Mouse (Mus musculus) thymus, adult 18-20 months (tissue): Measurements from ENCODE around the gene 4833420G17Rik.
A peak's percentile ranks its signal among the peaks of the same experiment; 100 is the strongest.
"Not testable (repeated sequence)": the region's sequence is repeated elsewhere in the genome, so short reads cannot be mapped to it uniquely, and the experiment has no call there.

ENCODE experiments used
- DNase-seq, 2 experiments: peaks; one replicate each; pipeline ENCODE4 v3.0.0; 2022; ENCODE audit warnings: mixed read lengths in 2 of 2

4833420G17Rik gene

GRCm38 (mm10) chr13:119462596-119463560 is at the start of gene 4833420G17Rik:
TSS of gene 4833420G17Rik (plus strand) at chr13:119462768.
- peak; percentile 71 to 82 for DNase-seq

GRCm38 (mm10) chr13:119413026-119413425 is 49.5 kb upstream of the 4833420G17Rik start:
- no peak for DNase-seq

- DNase-seq = no peak
Measured at GRCm38 (mm10) chr13:119418479-119418878, 44.1 kb upstream of the 4833420G17Rik start.

GRCm38 (mm10) chr13:119430164-119430563 is 32.4 kb upstream of the 4833420G17Rik start:
- DNase-seq = no peak

- no peak for DNase-seq
Measured at GRCm38 (mm10) chr13:119432041-119432440, 30.5 kb upstream of the 4833420G17Rik start.

- no peak for DNase-seq
Measured at GRCm38 (mm10) chr13:119434359-119434758, 28.2 kb upstream of the 4833420G17Rik start.

GRCm38 (mm10) chr13:119442244-119442643 is 20.3 kb upstream of the 4833420G17Rik start:
- no peak for DNase-seq

- no peak for DNase-seq
Measured at GRCm38 (mm10) chr13:119453563-119453962, 9.0 kb upstream of the 4833420G17Rik start.

- no peak for DNase-seq
Measured at GRCm38 (mm10) chr13:119455082-119455481, 7.5 kb upstream of the 4833420G17Rik start.

GRCm38 (mm10) chr13:119456342-119456741 is 6.2 kb upstream of the 4833420G17Rik start:
- DNase-seq = no peak

- DNase-seq = no peak
Measured at GRCm38 (mm10) chr13:119461900-119462595, 520 bp upstream of the 4833420G17Rik start.

- DNase-seq = no peak
Measured at GRCm38 (mm10) chr13:119476631-119477030, 14.1 kb downstream of the 4833420G17Rik start.

GRCm38 (mm10) chr13:119477789-119478188 is 15.2 kb downstream of the 4833420G17Rik start:
- no peak for DNase-seq

- no peak for DNase-seq
Measured at GRCm38 (mm10) chr13:119487354-119487753, 24.8 kb downstream of the 4833420G17Rik start.

GRCm38 (mm10) chr13:119487880-119488580 is 25.5 kb downstream of the 4833420G17Rik start, which contains the start of the genes Tmem267 and 3110070M22Rik:
TSS of gene Tmem267 (plus strand) at chr13:119488039.
TSS of gene 3110070M22Rik (minus strand) at chr13:119488383.
- peak; percentile 65 to 70 for DNase-seq

GRCm38 (mm10) chr13:119492083-119492482 is 29.5 kb downstream of the 4833420G17Rik start:
- not testable (repeated sequence) for DNase-seq

GRCm38 (mm10) chr13:119494938-119495337 is 32.4 kb downstream of the 4833420G17Rik start:
- DNase-seq = not testable (repeated sequence)
